Mouse (Mus musculus): Measurements from ENCODE around the gene Ndufaf2.

GRCm38 (mm10) chr13:108086036-108086435, 72.4 kb downstream of the Ndufaf2 start:
- TF ChIP-seq CTCF (IDR thresholded peaks at IDR 0.05) = no peak
- no peak for TF ChIP-seq POLR2A (IDR thresholded peaks at IDR 0.05; ENCODE audit: insufficient read depth, low read depth, low read length)
- TF ChIP-seq EP300 (IDR thresholded peaks at IDR 0.05; ENCODE audit: insufficient read depth, low read depth, low read length) = no peak

Measured in heart, adult 2 months (tissue).